Mouse (Mus musculus) olfactory bulb, adult 2 months (tissue): ENCODE measurements at regions not wholly inside any gene's neighbourhood (a gene's known extent, or its start where the extent isn't known, plus 50 kb on each side); places are given as distances from the start of the nearest gene placed in this dataset.

Experiments
- CTCF ChIP-seq: fragments of 200-500 bp; IDR thresholded peaks from 2 replicates; pipeline ENCODE4 v1.5.1; 2012; ENCODE audit warnings: low read depth, mild to moderate bottlenecking, low read length, moderate library complexity; ENCODE audit not compliant: insufficient read depth
- POLR2A ChIP-seq: fragments of 200-500 bp; IDR thresholded peaks from 2 replicates; pipeline ENCODE4 v1.6.1; 2012; ENCODE audit warnings: mild to moderate bottlenecking, low read depth, low read length, moderate library complexity; ENCODE audit not compliant: insufficient read depth

DNA sequence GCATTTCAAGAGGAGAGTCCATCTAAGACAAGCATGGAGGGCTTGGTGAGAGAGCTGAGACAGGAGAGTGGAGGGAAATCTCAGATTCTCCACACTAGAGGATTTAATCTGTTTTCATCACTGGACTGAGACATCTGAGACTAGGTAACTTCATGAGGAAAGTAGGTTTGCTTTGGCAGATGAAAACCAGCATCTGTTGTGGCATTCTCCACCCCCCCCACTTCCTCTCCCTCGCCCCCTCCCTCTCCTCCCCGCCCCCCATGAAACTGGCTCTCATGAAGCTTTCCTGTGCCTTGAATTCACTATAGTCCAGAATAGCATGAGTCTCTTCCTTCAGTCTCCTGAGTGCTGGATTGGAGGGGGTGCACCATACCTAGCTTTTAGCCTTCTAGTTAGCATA lies 670.7 kb downstream of the Zfp706 start:
- TF ChIP-seq POLR2A (no peak), CTCF (no peak)
